Mouse (Mus musculus) brown adipose tissue, adult 24 weeks (tissue): Measurements from ENCODE around the gene Arl15. TPM values are rescaled to one million over a fixed set of nuclear protein-coding genes. Genes with fewer than 3 reads are reported as not detected.

Experiments used
- H3K27ac ChIP-seq: fragments of 200-500 bp; replicated peaks from 2 replicates; pipeline ENCODE4 v1.5.1; 2012; ENCODE audit warnings: low read depth, mild to moderate bottlenecking, low read length
- H3K4me1 ChIP-seq: fragments of 200-500 bp; 2 replicates; pipeline ENCODE4 v1.6.1; 2012; ENCODE audit warnings: low read length, mixed read lengths; ENCODE audit not compliant: control insufficient read depth, insufficient read depth, insufficient read length
- H3K4me3 ChIP-seq: fragments of 200-500 bp; 2 replicates; pipeline ENCODE4 v1.5.1; 2012; ENCODE audit warnings: low read depth, mild to moderate bottlenecking, low read length, moderate library complexity; ENCODE audit not compliant: insufficient read depth
- polyA plus RNA-seq: library from polyadenylated mRNA; stranded (reverse); fragments of >200 nt; gene quantifications from 2 replicates; pipeline ENCODE4 v1.2.4, GENCODE M21; 2012; ENCODE audit not compliant: missing spikeins, insufficient read depth, insufficient read length

Arl15 gene
- polyA plus RNA-seq, 1 experiment: 9.0 TPM

DNA sequence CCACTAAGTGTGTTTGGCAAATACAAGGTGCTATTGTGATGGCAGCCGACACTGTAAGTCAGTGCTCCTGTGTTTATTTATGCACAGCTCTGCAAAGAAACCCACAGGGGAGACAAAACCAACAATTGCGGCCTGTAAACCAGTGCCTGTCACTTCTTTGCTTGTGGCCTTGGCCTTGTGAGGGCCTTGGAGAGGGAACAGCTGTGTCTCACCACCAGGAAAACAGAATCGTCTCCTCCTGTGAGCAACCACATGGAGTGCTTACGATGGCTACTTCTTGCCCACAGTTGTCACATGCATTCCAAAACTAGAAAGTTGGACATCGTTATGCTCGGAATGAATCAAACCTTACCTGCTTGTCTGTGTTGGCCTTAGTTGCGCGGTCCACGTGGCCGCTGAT, 52.1 kb downstream of the Arl15 start:
- Histone ChIP-seq H3K27ac (no peak overlapping the region), H3K4me1 (0 out of 2 replicates have a peak, but pooled peaks cover 4% of the 10 kb centered on the region), H3K4me3 (no peak overlapping the region)

DNA sequence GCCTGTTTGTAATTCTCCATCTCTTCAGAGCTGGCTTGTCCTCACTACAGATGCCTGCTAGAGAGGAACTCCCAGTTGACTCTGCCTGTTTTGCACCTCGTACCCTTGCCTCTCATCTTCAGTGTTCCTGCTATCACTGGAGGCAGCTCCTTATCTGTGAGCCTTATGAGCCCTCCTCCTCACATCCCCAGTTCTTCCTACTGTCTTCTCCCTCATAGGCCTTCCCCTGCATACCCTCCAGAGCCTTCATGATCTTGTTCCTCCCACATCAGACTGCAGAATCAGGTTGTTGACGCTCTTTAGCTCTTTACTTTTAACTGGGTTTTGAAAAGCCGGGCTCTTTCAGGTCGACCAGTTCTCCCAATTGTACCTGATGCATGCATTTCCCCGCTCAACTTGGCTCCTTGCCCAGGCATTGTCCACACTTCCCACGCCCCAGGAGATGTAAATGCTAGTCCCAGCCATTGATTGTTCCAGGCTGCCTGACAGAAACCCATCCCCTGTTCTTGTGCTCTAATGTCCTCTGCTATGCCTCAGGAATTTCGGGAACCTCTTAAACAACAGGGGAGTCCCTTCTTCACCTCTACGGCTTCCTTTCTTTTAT, 56.2 kb downstream of the Arl15 start:
- H3K4me1 ChIP-seq: peaks cover 2% of the 10 kb centered on the region; the same call in 1 of the 2 replicates
- peak overlapping the region; percentile 41 for H3K27ac ChIP-seq
- no peak overlapping the region for H3K4me3 ChIP-seq

DNA sequence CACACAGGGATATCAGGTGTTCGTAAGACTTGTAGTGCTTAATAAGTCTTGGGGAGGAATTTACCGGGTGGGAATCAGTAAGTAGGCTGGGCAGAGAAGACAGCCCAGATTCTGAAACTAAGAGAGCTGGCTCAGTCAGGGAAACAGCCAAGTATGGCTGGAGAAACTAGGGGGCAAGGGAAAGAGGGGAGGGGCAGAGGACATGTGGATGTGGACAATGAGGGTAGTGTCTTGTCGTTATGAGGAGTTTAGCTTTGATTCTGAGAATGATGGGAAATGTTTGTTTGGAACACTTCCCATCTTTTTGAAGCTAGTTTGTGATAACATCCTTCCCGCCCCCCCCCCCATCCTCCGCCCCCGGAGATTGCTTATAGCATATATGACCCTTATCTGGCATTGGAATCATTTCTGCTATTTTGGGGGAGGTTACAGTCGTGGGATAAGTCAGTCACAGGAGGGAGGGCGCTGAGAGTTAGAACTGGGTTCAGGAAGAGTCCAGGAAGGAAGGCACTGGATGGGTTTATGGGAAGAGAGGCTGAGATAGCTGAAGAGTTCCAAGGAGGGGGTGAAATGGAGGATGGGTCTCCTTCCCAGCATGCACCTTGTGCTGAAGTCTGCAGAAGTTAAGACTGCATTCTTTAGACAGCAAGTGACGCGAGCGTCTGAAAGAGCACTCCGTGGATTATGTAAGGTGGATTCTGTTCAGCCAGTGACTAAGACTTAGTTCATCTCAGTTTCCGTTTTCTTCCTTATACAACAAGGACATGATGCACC, 57.5 kb downstream of the Arl15 start:
- H3K4me3 ChIP-seq: no peak overlapping the region
- H3K4me1 ChIP-seq: peaks cover 9% of the 10 kb centered on the region; the same call in 1 of the 2 replicates
- H3K27ac ChIP-seq: peak overlapping the region; percentile 36; the same call in 1 of the 2 replicates

DNA sequence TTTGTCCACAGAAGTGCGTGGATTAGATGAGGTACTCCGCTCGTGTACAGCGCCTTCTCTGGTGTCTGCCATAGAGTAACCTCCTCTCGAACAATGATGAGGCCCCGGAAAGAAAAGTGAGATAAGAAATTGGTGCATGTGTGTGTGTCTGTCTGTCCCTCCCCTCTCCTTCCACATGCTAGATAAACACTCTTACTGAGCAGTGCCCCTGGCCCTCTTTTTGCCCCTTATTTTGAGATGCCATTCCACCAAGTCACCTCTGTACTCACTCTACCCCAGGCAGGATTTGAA, 58.0 kb downstream of the Arl15 start:
- H3K4me1 ChIP-seq: peaks cover 9% of the 10 kb centered on the region; the same call in 1 of the 2 replicates
- H3K4me3 ChIP-seq: no peak overlapping the region
- no peak overlapping the region for H3K27ac ChIP-seq

DNA sequence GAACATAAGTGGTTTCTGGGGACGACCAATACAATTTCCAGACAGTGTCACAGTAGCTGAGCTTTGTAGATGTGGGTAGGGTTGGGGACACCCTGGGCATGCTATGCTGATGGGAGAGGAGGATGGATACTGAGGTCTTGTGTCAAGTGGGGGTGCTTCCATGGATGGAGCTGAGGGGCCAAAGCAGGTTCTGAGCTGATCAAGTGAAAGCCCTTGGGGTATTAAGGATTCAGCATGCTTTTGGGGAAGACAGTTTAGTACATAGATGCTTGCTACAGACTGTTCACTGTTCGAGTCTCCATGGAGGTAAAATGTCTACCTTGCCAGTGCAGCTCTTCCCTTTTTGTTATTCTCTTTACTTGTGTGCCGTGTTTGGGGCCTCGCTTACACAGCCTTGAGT, 59.8 kb downstream of the Arl15 start:
- Histone ChIP-seq H3K4me1 (peaks cover 9% of the 10 kb centered on the region; the same call in 1 of the 2 replicates), H3K4me3 (no peak overlapping the region), H3K27ac (peak overlapping the region; percentile 43)

DNA sequence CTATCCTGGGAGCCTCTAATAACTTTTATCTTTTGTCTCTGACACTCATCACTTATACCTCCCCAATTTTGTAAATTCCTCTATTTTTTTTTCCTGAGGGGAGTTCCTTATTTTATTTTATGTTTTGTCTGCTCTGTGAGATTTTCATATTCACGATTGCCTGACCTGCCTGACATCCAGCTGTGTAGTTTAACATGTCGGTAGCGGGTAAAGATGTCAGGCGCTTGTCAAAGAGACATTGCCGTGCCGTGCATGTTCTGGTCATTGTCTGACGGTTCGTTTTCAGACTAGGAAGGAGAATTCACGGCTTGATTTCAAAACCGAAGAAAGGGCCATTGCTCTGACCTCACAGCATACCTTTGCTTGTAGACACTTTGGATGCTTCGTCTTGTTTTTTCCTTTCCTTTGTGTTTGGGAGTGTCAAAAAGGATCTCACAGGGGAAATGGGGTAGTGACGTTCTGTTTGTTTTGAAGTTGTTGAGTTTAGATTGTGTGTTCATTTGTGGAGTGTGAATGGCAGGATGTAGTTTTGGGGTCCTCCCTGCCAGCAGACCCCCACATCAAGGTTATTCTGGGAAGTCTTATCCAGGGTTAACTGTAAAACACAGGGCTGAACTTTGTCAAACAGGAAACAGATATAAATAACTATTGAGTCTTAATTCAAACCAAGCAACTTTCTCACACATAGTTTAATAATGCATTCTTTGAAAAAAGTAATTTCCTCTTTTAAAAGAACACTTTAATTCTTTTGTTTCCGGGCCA, 60.4 kb downstream of the Arl15 start:
- H3K27ac ChIP-seq: peak overlapping the region; percentile 78
- H3K4me1 ChIP-seq: peaks cover 9% of the 10 kb centered on the region; the same call in 1 of the 2 replicates
- no peak overlapping the region for H3K4me3 ChIP-seq

DNA sequence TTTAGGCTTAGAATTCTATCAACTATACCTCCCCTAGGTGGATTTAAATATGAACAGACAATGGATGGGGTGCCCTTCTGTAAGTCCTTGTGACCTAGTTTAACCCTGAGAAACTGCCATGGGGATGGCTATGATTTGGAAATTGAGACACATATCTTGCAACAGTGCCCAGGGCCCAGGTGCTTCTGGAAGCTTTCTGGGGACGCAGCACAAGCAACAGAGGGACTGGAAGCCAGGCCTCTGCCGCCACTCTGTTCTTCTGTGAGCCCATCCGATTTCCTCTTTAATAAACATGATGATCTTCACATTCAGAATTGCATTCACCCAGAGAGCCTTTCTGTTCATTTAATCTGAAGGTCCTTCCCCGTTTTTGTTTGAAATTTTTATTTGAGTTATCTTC, 62.6 kb downstream of the Arl15 start:
- H3K27ac ChIP-seq: no peak overlapping the region
- no peak overlapping the region for H3K4me3 ChIP-seq
- H3K4me1 ChIP-seq: peaks cover 11% of the 10 kb centered on the region; the same call in 1 of the 2 replicates

DNA sequence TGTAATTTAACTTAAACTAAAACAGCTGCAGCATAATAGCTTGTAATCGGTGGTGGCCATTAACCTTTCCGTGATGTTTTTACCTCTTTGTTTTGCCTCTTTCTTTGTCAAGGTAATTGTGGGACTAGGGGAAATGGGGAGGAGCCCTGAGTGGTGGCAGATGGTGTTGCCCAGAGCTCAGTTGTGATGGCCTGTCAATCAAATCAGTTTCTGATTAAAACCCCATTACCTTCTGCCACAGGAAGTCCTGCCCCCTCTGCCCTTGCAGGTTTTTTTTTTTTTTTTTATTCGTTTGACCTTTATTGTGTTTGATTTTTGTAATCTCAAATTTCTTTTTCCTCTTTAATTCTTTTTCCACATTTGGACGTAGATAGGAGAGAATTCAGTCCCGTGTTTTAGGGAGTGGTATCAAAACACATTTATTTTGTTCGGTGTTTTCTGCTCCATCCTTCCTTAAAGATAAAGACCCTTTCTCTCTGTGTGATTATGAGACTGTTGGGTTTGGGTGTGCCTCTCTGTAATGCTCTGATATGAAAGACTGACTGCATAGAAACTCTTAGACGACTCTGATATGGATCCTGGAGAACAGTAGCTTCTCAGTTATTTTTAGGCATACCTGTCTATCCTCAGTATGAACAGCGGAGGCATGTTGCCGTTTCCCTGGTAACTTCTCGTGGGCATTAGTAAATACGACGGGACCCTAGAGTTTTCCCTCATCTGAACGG, 64.5 kb downstream of the Arl15 start:
- peaks cover 13% of the 10 kb centered on the region; the same call in 1 of the 2 replicates for H3K4me1 ChIP-seq
- H3K4me3 ChIP-seq: no peak overlapping the region
- no peak overlapping the region for H3K27ac ChIP-seq

DNA sequence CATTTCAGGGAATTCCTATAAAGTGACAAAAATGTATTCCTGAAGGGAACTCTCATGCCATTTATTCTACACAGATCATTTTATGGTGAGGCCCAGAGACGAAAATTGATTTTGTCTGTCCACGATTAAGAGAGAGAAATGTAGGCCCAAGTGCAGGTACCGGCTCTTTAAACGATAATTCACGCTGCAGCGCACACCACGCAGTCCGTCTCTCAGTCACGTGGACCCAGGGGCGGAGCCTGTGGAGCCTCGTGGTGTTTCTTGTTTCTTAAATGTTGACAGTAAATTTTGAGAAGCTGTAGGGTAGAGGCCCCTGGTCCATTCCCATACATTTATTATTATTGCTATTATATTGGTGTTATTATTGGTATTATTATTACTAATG, 65.1 kb downstream of the Arl15 start:
- no peak overlapping the region for H3K27ac ChIP-seq
- no peak overlapping the region for H3K4me3 ChIP-seq
- H3K4me1 ChIP-seq: peaks cover 13% of the 10 kb centered on the region; the same call in 1 of the 2 replicates

DNA sequence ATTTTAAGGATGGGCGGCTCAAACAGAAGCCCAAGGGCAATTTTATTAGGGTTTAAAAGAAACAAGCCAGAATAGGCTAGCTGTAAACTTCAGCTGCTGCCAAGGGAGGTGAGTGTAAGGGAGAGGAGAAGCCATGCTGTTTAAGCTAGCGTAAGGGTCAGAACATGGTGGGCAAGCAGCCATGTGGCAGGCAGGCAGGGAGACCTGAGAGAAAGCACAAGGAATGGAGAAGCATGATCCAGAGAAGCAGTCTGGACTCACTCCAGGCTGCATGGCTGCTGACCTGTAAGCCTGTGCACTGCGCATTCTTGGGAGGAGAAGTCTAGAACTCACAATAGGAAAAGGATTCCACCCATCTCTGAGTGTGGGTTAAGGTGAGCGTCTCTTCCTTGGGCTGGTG, 66.5 kb downstream of the Arl15 start:
- Histone ChIP-seq H3K4me3 (no peak overlapping the region), H3K27ac (no peak overlapping the region), H3K4me1 (peaks cover 8% of the 10 kb centered on the region; the same call in 1 of the 2 replicates)

DNA sequence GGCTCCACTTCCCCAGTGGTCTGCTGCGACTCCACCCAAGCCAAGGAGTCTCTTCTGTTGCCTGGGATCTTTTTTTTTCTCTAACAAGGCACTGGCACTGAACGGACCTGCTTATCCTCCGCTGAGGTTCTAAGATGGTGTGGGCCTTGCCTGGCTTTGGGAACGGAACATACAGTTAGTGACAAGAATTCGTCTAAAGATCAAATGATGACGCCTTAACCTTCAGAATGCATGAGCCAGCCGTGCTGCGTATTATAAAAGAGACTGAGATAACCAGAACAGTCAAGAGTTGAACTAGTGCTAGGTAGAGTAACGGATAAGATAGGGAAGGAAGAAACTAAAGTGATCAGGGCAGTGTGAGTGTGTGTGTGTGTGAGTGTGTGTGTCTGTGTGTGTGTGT, 66.9 kb downstream of the Arl15 start:
- Histone ChIP-seq H3K4me3 (no peak overlapping the region), H3K27ac (no peak overlapping the region), H3K4me1 (peaks cover 5% of the 10 kb centered on the region; the same call in 1 of the 2 replicates)

DNA sequence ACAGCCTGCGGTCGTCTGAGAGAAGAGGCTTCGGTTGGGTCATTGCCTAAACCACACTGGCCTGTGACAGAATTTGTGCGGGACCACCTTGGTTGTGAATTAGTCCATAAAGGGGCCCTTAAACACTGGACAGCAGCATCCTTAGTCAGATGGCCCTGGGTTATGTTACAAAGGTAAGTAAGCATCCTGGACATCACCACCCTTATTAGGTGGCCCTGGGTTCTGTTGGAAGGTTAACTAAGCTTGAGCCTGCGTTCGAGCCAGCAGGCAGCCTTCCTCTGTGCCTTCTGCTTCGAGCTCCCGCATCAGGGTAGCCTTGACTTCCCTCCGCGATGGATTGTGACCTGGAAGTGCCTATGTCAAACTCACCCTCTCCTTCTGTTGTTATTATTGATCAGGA, 68.6 kb downstream of the Arl15 start:
- Histone ChIP-seq H3K4me1 (peaks cover 4% of the 10 kb centered on the region; the same call in 1 of the 2 replicates), H3K4me3 (no peak overlapping the region), H3K27ac (no peak overlapping the region)

DNA sequence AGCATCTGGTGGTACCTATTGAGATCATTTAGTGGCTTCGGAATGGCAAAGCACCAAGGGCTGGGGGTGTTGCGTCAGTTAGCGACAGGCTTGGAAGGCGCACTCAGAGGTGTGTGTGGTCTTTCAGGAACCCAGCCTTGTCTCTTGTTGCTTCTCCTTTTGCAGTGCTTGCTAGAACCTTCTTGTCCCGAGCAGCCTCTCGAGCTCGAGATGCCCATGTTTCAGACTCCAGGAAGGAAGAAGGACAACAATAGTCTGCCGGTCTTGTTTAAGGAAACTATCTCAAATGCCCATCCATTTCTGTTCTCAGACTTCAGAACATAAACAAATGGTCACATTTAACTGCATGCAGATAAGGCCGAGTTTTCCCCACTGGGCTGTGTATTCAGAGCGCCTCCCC, 69.4 kb downstream of the Arl15 start:
- H3K4me1 ChIP-seq: peaks cover 4% of the 10 kb centered on the region; the same call in 1 of the 2 replicates
- no peak overlapping the region for H3K27ac ChIP-seq
- H3K4me3 ChIP-seq: no peak overlapping the region

DNA sequence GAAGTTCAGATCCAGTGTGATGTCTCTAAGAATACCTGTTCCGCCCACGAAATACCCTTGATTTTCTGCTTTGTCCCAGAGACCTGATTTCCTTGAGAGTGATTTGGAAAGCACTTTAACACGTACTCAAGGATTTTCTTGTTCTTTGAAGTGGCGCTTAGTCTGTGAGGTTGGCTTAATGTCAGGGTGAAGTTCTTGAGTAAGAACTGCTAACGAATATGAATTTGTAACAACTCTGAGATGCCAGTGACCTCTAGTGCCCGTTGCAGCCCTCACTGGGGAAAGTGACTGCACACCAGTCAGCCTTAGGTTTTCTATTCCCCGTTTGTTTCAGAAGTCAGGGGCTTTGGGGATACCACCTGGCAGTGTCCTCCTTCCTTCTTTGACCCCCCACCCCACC, 70.0 kb downstream of the Arl15 start:
- peaks cover 4% of the 10 kb centered on the region; the same call in 1 of the 2 replicates for H3K4me1 ChIP-seq
- no peak overlapping the region for H3K27ac ChIP-seq
- H3K4me3 ChIP-seq: no peak overlapping the region

DNA sequence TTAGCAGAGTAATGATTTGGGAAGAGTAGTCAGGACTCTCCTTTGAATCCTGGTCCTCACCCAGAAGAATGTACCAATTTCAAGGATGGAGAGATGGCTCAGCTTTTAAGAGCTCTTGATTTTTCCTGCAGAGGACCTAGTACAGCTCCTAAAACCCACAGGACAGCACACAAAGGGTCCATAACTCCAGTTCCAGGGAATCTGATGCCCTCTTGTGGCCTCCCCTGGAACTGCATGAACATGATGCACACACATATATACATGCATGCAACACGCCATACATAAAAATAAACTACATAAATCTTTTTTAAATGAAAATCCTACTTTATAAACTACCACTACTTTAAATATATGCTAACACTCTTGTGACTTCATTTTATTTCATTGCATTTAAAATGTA, 70.6 kb downstream of the Arl15 start:
- no peak overlapping the region for H3K27ac ChIP-seq
- H3K4me1 ChIP-seq: peaks cover 7% of the 10 kb centered on the region; the same call in 1 of the 2 replicates

More for the DNA sequence above, 70.6 kb downstream of the Arl15 start:
- H3K4me3 ChIP-seq: no peak overlapping the region
